Mouse (Mus musculus): ENCODE measurements around the gene Zfp683. TPM values are rescaled to one million over a fixed set of nuclear protein-coding genes. Genes with fewer than 3 reads are reported as not detected.

Zfp683 gene
- polyA plus RNA-seq, 1 experiment from 2014 or later, result not detected

DNA sequence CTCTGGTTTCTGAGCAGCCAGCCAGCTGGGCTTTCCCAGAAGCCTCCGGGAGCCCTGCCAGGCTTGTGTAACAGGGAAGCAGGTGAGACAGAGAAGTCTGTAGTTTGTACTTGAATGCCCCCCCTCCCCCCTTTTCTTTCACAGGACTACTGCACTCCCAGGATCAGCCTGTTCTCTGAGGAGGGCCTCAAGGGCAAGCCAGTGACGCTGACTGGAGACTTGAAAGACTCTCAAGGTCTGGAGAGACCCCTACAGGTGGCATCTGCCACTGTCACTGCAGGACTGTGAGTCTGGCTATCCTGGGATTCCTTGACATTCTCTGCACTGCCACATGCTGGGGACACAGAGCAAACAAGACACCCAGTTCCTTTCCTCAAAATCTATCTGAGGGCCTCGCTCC lies 25.1 kb downstream of the Zfp683 start:
- Histone ChIP-seq H3K9ac (no peak overlapping the region), H3K27ac (replicated peaks) (no peak overlapping the region), H3K36me3 (replicated peaks) (no peaks in the 10 kb centered on the region), H3K27me3 (peaks cover 33% of the 10 kb centered on the region), H3K4me1 (replicated peaks) (peaks cover 16% of the 10 kb centered on the region), H3K4me3 (replicated peaks) (no peak overlapping the region), H3K4me2 (no peak overlapping the region), H3K9me3 (replicated peaks) (no peaks in the 10 kb centered on the region)
- WGBS (ENCODE audit: insufficient replicate concordance), result 26% methylated on average over 3 of the region's 3 CpGs
- no peak for ATAC-seq (ENCODE audit: insufficient read depth)

- Histone ChIP-seq H3K9me3 (replicated peaks) (no peaks in the 10 kb centered on the region), H3K4me3 (replicated peaks) (no peak overlapping the region), H3K27ac (replicated peaks) (no peak overlapping the region), H3K27me3 (peaks cover 33% of the 10 kb centered on the region), H3K4me1 (replicated peaks) (peaks cover 16% of the 10 kb centered on the region), H3K4me2 (no peak overlapping the region), H3K36me3 (replicated peaks) (no peaks in the 10 kb centered on the region), H3K9ac (no peak overlapping the region)
- ATAC-seq (ENCODE audit: insufficient read depth), result no peak
- 73% methylated on average over 4 of the region's 4 CpGs for WGBS (ENCODE audit: insufficient replicate concordance)
These were observed 27.0 kb downstream of the Zfp683 start for GRCm38 (mm10) chr4:134080674-134081073.

- H3K27ac ChIP-seq (replicated peaks), result no peak overlapping the region
- H3K9me3 ChIP-seq (replicated peaks), result no peaks in the 10 kb centered on the region
- H3K4me3 ChIP-seq (replicated peaks), result peak overlapping the region; percentile 50
- WGBS (ENCODE audit: insufficient replicate concordance), result under 1% methylated on average over 41 of the region's 41 CpGs
- ATAC-seq (ENCODE audit: insufficient read depth), result peak; percentile 87
- peaks cover 16% of the 10 kb centered on the region for H3K4me1 ChIP-seq (replicated peaks)
- H3K36me3 ChIP-seq (replicated peaks), result no peaks in the 10 kb centered on the region
- H3K4me2 ChIP-seq, result peak overlapping the region; percentile 71
- H3K9ac ChIP-seq, result no peak overlapping the region
- H3K27me3 ChIP-seq, result peaks cover 33% of the 10 kb centered on the region
These were observed 28.2 kb downstream of the Zfp683 start for GRCm38 (mm10) chr4:134081730-134082386.

GRCm38 (mm10) chr4:134082460-134082859 lies 28.8 kb downstream of the Zfp683 start:
- no peak overlapping the region for H3K9ac ChIP-seq
- no peaks in the 10 kb centered on the region for H3K36me3 ChIP-seq (replicated peaks)
- peaks cover 33% of the 10 kb centered on the region for H3K27me3 ChIP-seq
- no peak overlapping the region for H3K27ac ChIP-seq (replicated peaks)
- 17% methylated on average over 7 of the region's 7 CpGs for WGBS (ENCODE audit: insufficient replicate concordance)
- peaks cover 16% of the 10 kb centered on the region for H3K4me1 ChIP-seq (replicated peaks)
- ATAC-seq (ENCODE audit: insufficient read depth), result no peak
- H3K9me3 ChIP-seq (replicated peaks), result no peaks in the 10 kb centered on the region
- H3K4me2 ChIP-seq, result peak overlapping the region; percentile 71
- peak overlapping the region; percentile 50 for H3K4me3 ChIP-seq (replicated peaks)

GRCm38 (mm10) chr4:134084999-134085398 lies 31.4 kb downstream of the Zfp683 start:
- 67% methylated on average over 4 of the region's 4 CpGs for WGBS (ENCODE audit: insufficient replicate concordance)
- Histone ChIP-seq H3K27me3 (peaks cover 32% of the 10 kb centered on the region), H3K27ac (replicated peaks) (no peak overlapping the region), H3K9me3 (replicated peaks) (no peaks in the 10 kb centered on the region), H3K36me3 (replicated peaks) (no peaks in the 10 kb centered on the region), H3K4me3 (replicated peaks) (no peak overlapping the region), H3K4me1 (replicated peaks) (peaks cover 16% of the 10 kb centered on the region), H3K9ac (no peak overlapping the region), H3K4me2 (no peak overlapping the region)
- ATAC-seq (ENCODE audit: insufficient read depth), result no peak

DNA sequence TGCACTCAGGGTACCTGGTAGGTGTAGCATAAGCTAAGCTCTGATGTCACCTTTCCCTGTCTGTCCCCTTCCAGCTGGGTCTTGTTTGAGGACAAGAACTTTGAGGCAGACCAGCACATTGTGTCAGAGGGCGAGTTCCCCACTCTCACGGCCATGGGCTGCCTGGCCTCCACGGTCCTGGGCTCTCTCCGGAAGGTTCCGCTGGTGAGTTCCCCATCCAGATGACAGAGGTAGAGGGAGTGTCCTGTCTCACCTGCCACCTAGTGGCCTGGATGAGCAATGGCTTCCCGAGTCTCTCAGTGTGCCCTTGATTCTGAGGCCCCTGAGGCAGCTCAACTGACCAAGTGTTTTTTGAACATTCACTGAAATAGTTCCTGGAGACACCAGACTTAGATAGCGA lies 33.8 kb downstream of the Zfp683 start:
- Histone ChIP-seq H3K9me3 (replicated peaks) (no peaks in the 10 kb centered on the region), H3K9ac (no peak overlapping the region), H3K4me3 (replicated peaks) (no peak overlapping the region), H3K27ac (replicated peaks) (no peak overlapping the region), H3K4me1 (replicated peaks) (peaks cover 2% of the 10 kb centered on the region), H3K4me2 (no peak overlapping the region), H3K27me3 (peaks cover 8% of the 10 kb centered on the region; the same call in 1 of the 2 replicates), H3K36me3 (replicated peaks) (no peaks in the 10 kb centered on the region)
- ATAC-seq (ENCODE audit: insufficient read depth), result no peak
- 14% methylated on average over 7 of the region's 7 CpGs for WGBS (ENCODE audit: insufficient replicate concordance)

DNA sequence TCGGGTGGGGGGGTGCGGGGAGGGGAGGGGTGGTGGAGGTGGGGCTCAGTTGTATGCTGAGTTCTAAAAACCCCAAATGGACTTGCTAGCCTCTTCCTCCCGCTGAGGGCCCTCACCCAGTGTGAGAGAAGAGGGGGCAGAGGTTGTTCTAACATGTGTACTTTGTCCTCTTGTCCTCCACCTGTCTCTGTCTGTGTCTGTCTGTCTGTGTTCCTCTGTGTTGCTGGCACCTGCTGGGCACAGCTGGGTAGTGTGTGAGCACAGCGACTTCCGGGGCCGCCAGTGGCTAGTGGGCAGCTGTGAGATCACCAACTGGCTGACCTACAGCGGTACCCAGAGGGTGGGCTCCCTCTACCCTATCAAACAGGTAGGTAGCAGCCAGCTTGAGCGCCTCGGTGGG lies 35.4 kb downstream of the Zfp683 start:
- no peak for ATAC-seq (ENCODE audit: insufficient read depth)
- WGBS (ENCODE audit: insufficient replicate concordance), result 59% methylated on average over 9 of the region's 9 CpGs
- no peaks in the 10 kb centered on the region for H3K36me3 ChIP-seq (replicated peaks)
- no peaks in the 10 kb centered on the region for H3K27me3 ChIP-seq
- no peak overlapping the region for H3K4me3 ChIP-seq (replicated peaks)
- no peak overlapping the region for H3K27ac ChIP-seq (replicated peaks)
- H3K4me2 ChIP-seq, result no peak overlapping the region
- no peaks in the 10 kb centered on the region for H3K9me3 ChIP-seq (replicated peaks)
- no peaks in the 10 kb centered on the region for H3K4me1 ChIP-seq (replicated peaks)
- H3K9ac ChIP-seq, result no peak overlapping the region

DNA sequence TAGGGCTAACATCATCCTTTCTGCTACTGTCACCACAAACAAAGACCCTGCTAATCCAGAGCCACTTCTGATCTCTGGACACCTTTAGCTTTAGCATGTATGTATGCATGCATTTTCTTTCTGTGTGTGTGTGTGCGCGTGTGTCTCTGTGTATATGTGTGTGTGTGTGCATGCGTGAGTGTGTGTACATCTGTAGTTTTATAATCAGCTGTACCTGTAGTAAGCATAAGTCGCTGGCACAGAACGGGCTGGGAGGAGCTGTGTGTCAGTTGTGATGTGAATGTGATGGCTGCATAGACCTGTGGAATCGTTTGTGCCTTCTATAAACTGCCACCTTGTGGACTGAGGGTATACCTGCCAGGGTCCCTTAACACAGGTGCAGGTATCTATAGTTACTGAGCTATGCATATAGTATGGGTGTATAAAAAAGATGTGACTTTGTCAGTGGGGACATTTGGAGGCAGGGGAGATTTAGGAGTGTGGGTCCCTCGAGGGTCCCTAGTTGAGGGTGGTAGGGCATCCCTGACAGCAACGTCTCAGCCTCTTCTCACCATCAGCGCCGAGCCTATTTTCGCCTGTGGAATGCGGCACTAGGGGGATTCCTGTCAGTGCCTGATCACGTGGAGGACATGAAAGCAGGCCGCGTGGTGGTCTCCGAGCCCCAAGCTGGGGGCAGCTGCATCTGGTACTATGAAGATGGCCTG lies 37.0 kb downstream of the Zfp683 start:
- Histone ChIP-seq H3K4me2 (no peak overlapping the region), H3K27ac (replicated peaks) (no peak overlapping the region), H3K27me3 (no peaks in the 10 kb centered on the region), H3K4me3 (replicated peaks) (no peak overlapping the region), H3K9ac (no peak overlapping the region), H3K36me3 (replicated peaks) (no peaks in the 10 kb centered on the region), H3K9me3 (replicated peaks) (no peaks in the 10 kb centered on the region), H3K4me1 (replicated peaks) (no peaks in the 10 kb centered on the region)
- WGBS (ENCODE audit: insufficient replicate concordance), result 72% methylated on average over 16 of the region's 16 CpGs
- no peak for ATAC-seq (ENCODE audit: insufficient read depth)

GRCm38 (mm10) chr4:134091225-134091529 lies 37.5 kb downstream of the Zfp683 start:
- Histone ChIP-seq H3K27ac (replicated peaks) (no peak overlapping the region), H3K4me2 (no peak overlapping the region), H3K27me3 (no peaks in the 10 kb centered on the region), H3K4me3 (replicated peaks) (no peak overlapping the region), H3K4me1 (replicated peaks) (no peaks in the 10 kb centered on the region), H3K36me3 (replicated peaks) (no peaks in the 10 kb centered on the region), H3K9me3 (replicated peaks) (no peaks in the 10 kb centered on the region), H3K9ac (no peak overlapping the region)
- 65% methylated on average over 6 of the region's 6 CpGs for WGBS (ENCODE audit: insufficient replicate concordance)
- ATAC-seq (ENCODE audit: insufficient read depth), result no peak

GRCm38 (mm10) chr4:134092382-134093288 lies 39.0 kb downstream of the Zfp683 start:
- H3K9ac ChIP-seq, result no peak overlapping the region
- H3K9me3 ChIP-seq (replicated peaks), result no peaks in the 10 kb centered on the region
- H3K27me3 ChIP-seq, result no peaks in the 10 kb centered on the region
- H3K4me3 ChIP-seq (replicated peaks), result no peak overlapping the region
- H3K36me3 ChIP-seq (replicated peaks), result no peaks in the 10 kb centered on the region
- H3K4me2 ChIP-seq, result 0 out of 2 replicates have a peak overlapping the region, but pooled peaks have one; percentile 21
- no peaks in the 10 kb centered on the region for H3K4me1 ChIP-seq (replicated peaks)
- no peak for ATAC-seq (ENCODE audit: insufficient read depth)
- H3K27ac ChIP-seq (replicated peaks), result no peak overlapping the region
- 58% methylated on average over 6 of the region's 6 CpGs for WGBS (ENCODE audit: insufficient replicate concordance)

GRCm38 (mm10) chr4:134094004-134094564 lies 40.4 kb downstream of the Zfp683 start:
- H3K9ac ChIP-seq, result no peak overlapping the region
- no peaks in the 10 kb centered on the region for H3K9me3 ChIP-seq (replicated peaks)
- ATAC-seq (ENCODE audit: insufficient read depth), result no peak
- no peaks in the 10 kb centered on the region for H3K27me3 ChIP-seq
- 52% methylated on average over 7 of the region's 7 CpGs for WGBS (ENCODE audit: insufficient replicate concordance)
- peak overlapping the region; percentile 21 for H3K4me2 ChIP-seq
- no peaks in the 10 kb centered on the region for H3K36me3 ChIP-seq (replicated peaks)
- peak overlapping the region; percentile 28 for H3K4me3 ChIP-seq (replicated peaks)
- peak overlapping the region; percentile 7; the same call in 1 of the 2 replicates for H3K27ac ChIP-seq (replicated peaks)
- no peaks in the 10 kb centered on the region for H3K4me1 ChIP-seq (replicated peaks)

Data from liver, embryonic 15.5 days (tissue).